Mouse (Mus musculus): ENCODE measurements at regions not wholly inside any gene's neighbourhood (a gene's known extent, or its start where the extent isn't known, plus 50 kb on each side); places are given as distances from the start of the nearest gene placed in this dataset.

GRCm38 (mm10) chr4:75744605-75745004 lies 466.5 kb upstream of the Dmac1 start:
- Histone ChIP-seq H3K9ac (replicated peaks; ENCODE audit: low read length) (no peak overlapping the region), H3K36me3 (ENCODE audit: insufficient read depth, low read length) (no peaks in the 10 kb centered on the region), H3K4me2 (ENCODE audit: low read depth, low read length) (no peak overlapping the region), H3K27me3 (ENCODE audit: insufficient read depth, low read length) (no peaks in the 10 kb centered on the region), H3K27ac (no peak overlapping the region), H3K4me3 (ENCODE audit: low read length) (no peak overlapping the region), H3K9me3 (ENCODE audit: low read length) (no peaks in the 10 kb centered on the region), H3K4me1 (ENCODE audit: insufficient read depth, low read length) (no peaks in the 10 kb centered on the region)
- ATAC-seq (no peak), DNase-seq (ENCODE audit: low spot score) (peak; percentile 20)
- WGBS, result 45% methylated on average over 6 of the region's 6 CpGs
- no peak for TF ChIP-seq CTCF (IDR thresholded peaks at IDR 0.05; ENCODE audit: low read depth)

DNA sequence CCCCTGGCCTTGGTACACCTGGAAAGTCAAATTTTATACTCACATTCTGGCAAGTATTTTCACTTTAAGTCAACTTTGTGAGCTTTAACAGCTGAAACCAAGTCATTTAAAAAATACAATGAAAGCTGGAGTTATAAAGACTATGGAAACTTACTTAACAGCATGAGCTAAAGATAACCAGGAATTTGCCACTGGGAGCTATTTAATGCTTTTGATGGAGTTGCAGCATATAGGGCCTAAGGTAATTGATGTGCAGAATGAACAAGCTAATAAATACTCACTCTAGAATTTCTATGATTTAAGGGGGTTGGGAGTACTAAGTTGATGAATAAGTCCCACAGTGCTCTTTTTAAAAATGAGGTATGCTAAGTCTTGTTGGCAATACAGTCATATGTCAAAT lies 463.5 kb upstream of the Dmac1 start:
- no peak for DNase-seq (ENCODE audit: low spot score)
- no peaks in the 10 kb centered on the region for H3K4me1 ChIP-seq (ENCODE audit: insufficient read depth, low read length)
- H3K36me3 ChIP-seq (ENCODE audit: insufficient read depth, low read length), result no peaks in the 10 kb centered on the region
- no peak for TF ChIP-seq CTCF (IDR thresholded peaks at IDR 0.05; ENCODE audit: low read depth)
- no peaks in the 10 kb centered on the region for H3K27me3 ChIP-seq (ENCODE audit: insufficient read depth, low read length)
- H3K4me3 ChIP-seq (ENCODE audit: low read length), result no peak overlapping the region
- no peaks in the 10 kb centered on the region for H3K9me3 ChIP-seq (ENCODE audit: low read length)
- H3K27ac ChIP-seq, result no peak overlapping the region
- H3K4me2 ChIP-seq (ENCODE audit: low read depth, low read length), result no peak overlapping the region
- no peak for ATAC-seq
- no peak overlapping the region for H3K9ac ChIP-seq (replicated peaks; ENCODE audit: low read length)

DNA sequence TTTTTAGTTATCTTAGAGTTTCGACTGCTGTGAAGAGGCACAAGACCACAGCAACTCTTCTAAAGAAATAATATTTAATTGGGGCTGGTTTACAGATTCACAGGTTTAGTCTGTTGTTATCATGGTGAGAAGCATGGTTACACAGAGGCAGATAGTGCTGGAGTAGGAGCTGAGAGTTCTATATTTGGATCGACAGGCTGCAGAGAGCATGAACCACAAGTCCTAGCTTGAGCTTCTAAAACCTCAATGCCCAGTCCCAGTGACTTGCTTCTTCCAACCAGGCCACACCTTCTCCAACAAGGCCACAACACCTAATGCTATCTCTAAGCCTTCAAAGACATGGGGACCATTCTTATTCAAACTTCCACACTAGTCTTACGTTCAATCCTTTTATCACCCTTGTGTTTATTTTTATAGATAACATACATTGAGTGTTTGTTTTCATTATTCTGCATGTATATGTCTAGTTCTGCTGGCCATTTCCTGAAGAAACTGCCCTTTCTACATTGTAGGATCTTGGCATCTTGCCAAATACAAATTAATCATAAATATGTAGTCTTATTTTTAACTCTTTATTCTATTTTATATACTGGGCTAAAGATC lies 452.8 kb upstream of the Dmac1 start:
- no peaks in the 10 kb centered on the region for H3K27me3 ChIP-seq (ENCODE audit: insufficient read depth, low read length)
- ATAC-seq, result no peak
- no peak overlapping the region for H3K4me3 ChIP-seq (ENCODE audit: low read length)
- H3K9ac ChIP-seq (replicated peaks; ENCODE audit: low read length), result no peak overlapping the region
- no peak for TF ChIP-seq CTCF (IDR thresholded peaks at IDR 0.05; ENCODE audit: low read depth)
- H3K4me1 ChIP-seq (ENCODE audit: insufficient read depth, low read length), result no peaks in the 10 kb centered on the region
- no peaks in the 10 kb centered on the region for H3K36me3 ChIP-seq (ENCODE audit: insufficient read depth, low read length)
- H3K9me3 ChIP-seq (ENCODE audit: low read length), result no peaks in the 10 kb centered on the region
- no peak overlapping the region for H3K27ac ChIP-seq
- DNase-seq (ENCODE audit: low spot score), result no peak
- 90% methylated on average over 3 of the region's 3 CpGs for WGBS
- H3K4me2 ChIP-seq (ENCODE audit: low read depth, low read length), result no peak overlapping the region

- H3K36me3 ChIP-seq (ENCODE audit: insufficient read depth, low read length), result no peaks in the 10 kb centered on the region
- no peaks in the 10 kb centered on the region for H3K9me3 ChIP-seq (ENCODE audit: low read length)
- no peak overlapping the region for H3K27ac ChIP-seq
- no peaks in the 10 kb centered on the region for H3K4me1 ChIP-seq (ENCODE audit: insufficient read depth, low read length)
- DNase-seq (ENCODE audit: low spot score), result no peak
- H3K4me2 ChIP-seq (ENCODE audit: low read depth, low read length), result no peak overlapping the region
- H3K4me3 ChIP-seq (ENCODE audit: low read length), result no peak overlapping the region
- no peak for TF ChIP-seq CTCF (IDR thresholded peaks at IDR 0.05; ENCODE audit: low read depth)
- no peak for ATAC-seq
- no peak overlapping the region for H3K9ac ChIP-seq (replicated peaks; ENCODE audit: low read length)
- 93% methylated on average over 3 of the region's 3 CpGs for WGBS
- no peaks in the 10 kb centered on the region for H3K27me3 ChIP-seq (ENCODE audit: insufficient read depth, low read length)
Measured at GRCm38 (mm10) chr4:75714652-75715051, 436.5 kb upstream of the Dmac1 start.

DNA sequence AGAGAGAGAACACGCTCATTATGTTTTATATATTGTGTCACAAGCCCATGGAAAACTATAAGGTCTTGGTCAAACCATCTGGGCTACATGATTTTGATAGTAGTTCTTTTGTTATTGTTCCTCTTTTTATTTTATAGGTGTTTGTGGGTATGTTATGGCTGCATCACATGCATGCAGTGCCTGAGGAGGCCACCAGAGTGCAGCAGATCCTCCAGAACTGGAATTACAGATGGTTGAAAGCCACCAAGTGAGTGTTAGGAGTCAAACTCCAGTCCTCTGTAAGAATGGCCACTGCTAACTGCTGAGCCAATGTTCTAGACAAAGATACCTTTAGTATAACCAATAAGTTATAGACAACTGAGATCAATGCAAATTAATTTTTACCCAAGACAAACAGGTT lies 435.9 kb upstream of the Dmac1 start:
- H3K4me3 ChIP-seq (ENCODE audit: low read length), result no peak overlapping the region
- DNase-seq (ENCODE audit: low spot score), result no peak
- no peak for ATAC-seq
- H3K36me3 ChIP-seq (ENCODE audit: insufficient read depth, low read length), result no peaks in the 10 kb centered on the region
- peak; percentile 40 for TF ChIP-seq CTCF (IDR thresholded peaks at IDR 0.05; ENCODE audit: low read depth)
- H3K9ac ChIP-seq (replicated peaks; ENCODE audit: low read length), result no peak overlapping the region
- no peaks in the 10 kb centered on the region for H3K9me3 ChIP-seq (ENCODE audit: low read length)
- no peaks in the 10 kb centered on the region for H3K4me1 ChIP-seq (ENCODE audit: insufficient read depth, low read length)
- WGBS, result 100% methylated on average over 1 of the region's 1 CpGs
- H3K27ac ChIP-seq, result no peak overlapping the region
- no peaks in the 10 kb centered on the region for H3K27me3 ChIP-seq (ENCODE audit: insufficient read depth, low read length)
- no peak overlapping the region for H3K4me2 ChIP-seq (ENCODE audit: low read depth, low read length)

- no peak overlapping the region for H3K9ac ChIP-seq (replicated peaks; ENCODE audit: low read length)
- no peak overlapping the region for H3K4me2 ChIP-seq (ENCODE audit: low read depth, low read length)
- H3K27ac ChIP-seq, result no peak overlapping the region
- no peak for TF ChIP-seq CTCF (IDR thresholded peaks at IDR 0.05; ENCODE audit: low read depth)
- ATAC-seq (no peak), DNase-seq (ENCODE audit: low spot score) (no peak)
- H3K4me1 ChIP-seq (ENCODE audit: insufficient read depth, low read length), result no peaks in the 10 kb centered on the region
- no peak overlapping the region for H3K4me3 ChIP-seq (ENCODE audit: low read length)
- no peaks in the 10 kb centered on the region for H3K9me3 ChIP-seq (ENCODE audit: low read length)
- no peaks in the 10 kb centered on the region for H3K27me3 ChIP-seq (ENCODE audit: insufficient read depth, low read length)
- H3K36me3 ChIP-seq (ENCODE audit: insufficient read depth, low read length), result no peaks in the 10 kb centered on the region
- 39% methylated on average over 3 of the region's 3 CpGs for WGBS
Measured at GRCm38 (mm10) chr4:75700780-75701378, 422.8 kb upstream of the Dmac1 start.

DNA sequence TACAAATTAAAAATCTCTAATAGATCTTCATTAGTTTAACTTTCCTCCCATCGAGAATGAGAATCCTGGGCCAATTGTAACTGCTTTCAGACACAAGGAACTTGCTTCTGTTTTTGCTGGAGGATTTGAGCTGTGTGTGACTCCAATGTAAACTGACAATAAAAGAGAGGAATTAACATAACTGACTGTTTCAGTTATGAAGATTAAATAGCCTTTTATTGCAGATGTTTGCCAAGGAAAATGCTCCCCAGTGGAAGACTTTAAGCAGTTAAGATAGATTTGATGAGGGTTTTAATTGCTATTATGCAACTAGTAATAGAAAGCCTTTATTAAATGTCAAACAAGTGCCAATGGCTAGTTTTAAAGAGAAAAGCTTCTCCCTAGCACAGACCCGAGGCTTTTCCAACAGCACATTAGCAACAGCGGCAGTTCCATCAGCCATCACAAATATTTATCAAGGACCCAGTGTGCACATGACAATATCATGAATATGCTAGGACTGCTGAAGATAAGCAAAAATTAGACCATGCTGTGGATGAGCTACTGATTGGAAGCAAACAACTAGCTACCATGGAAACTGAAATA lies 398.6 kb upstream of the Dmac1 start:
- ATAC-seq, result no peak
- Histone ChIP-seq H3K9ac (replicated peaks; ENCODE audit: low read length) (no peak overlapping the region), H3K4me2 (ENCODE audit: low read depth, low read length) (no peak overlapping the region), H3K4me3 (ENCODE audit: low read length) (no peak overlapping the region), H3K27me3 (ENCODE audit: insufficient read depth, low read length) (no peaks in the 10 kb centered on the region), H3K36me3 (ENCODE audit: insufficient read depth, low read length) (no peaks in the 10 kb centered on the region), H3K9me3 (ENCODE audit: low read length) (no peaks in the 10 kb centered on the region), H3K4me1 (ENCODE audit: insufficient read depth, low read length) (no peaks in the 10 kb centered on the region), H3K27ac (no peak overlapping the region)
- peak; percentile 5 for DNase-seq (ENCODE audit: low spot score)
- TF ChIP-seq CTCF (IDR thresholded peaks at IDR 0.05; ENCODE audit: low read depth), result no peak
- WGBS, result 56% methylated on average over 3 of the region's 3 CpGs
